Mouse (Mus musculus): ENCODE results near the gene I0C0044D17Rik. TPM values are rescaled to one million over a fixed set of nuclear protein-coding genes. Genes with fewer than 3 reads are reported as not detected.

Gene I0C0044D17Rik
- polyA plus RNA-seq, 1 experiment from 2014 or later = not detected

- H3K9me3 ChIP-seq (replicated peaks; ENCODE audit: control insufficient read depth, low read length) = no peaks in the 10 kb centered on the region
- DNase-seq (ENCODE audit: low spot score) (no peak), ATAC-seq (replicated peaks; ENCODE audit: insufficient number of reproducible peaks, low FRiP score, low TSS enrichment, low read depth) (peak; percentile 60; the same call in 1 of the 2 replicates)
- H3K36me3 ChIP-seq (replicated peaks; ENCODE audit: control insufficient read depth, insufficient read depth, low read depth, low read length) = no peaks in the 10 kb centered on the region
- no peaks in the 10 kb centered on the region for H3K27me3 ChIP-seq (ENCODE audit: control insufficient read depth, insufficient read depth, low read length)
- H3K4me3 ChIP-seq (ENCODE audit: low read depth, low read length) = no peak overlapping the region
- WGBS = 57% methylated on average over 6 of the region's 6 CpGs
- H3K27ac ChIP-seq (replicated peaks; ENCODE audit: low read depth, low read length) = no peak overlapping the region
- H3K4me1 ChIP-seq (ENCODE audit: control insufficient read depth, insufficient read depth, low read length) = no peaks in the 10 kb centered on the region; the same call in 1 of the 2 replicates
- no peak overlapping the region for H3K4me2 ChIP-seq (ENCODE audit: low read depth, low read length)
- H3K9ac ChIP-seq (replicated peaks; ENCODE audit: low read length) = no peak overlapping the region
These were observed 16.9 kb upstream of the I0C0044D17Rik start for GRCm38 (mm10) chr4:98840526-98840925.

DNA sequence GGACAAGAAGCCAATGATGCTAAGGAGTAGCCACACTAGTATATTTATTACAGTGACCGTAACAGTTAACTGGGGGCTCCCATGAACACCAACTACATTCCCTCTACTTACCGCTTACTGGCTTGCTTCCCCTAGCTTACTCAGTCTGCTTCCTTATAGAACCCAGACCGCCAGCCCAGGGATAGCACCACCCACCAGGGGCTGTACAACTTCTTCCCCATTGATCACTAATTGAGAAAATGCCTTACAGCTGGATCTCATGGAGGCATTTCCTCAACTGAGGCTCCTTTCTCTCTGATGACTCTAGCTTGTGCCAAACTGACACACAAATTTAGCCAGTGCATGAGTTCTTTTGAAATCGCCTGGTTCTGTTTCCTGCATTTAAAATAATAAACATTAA is 15.3 kb upstream of the I0C0044D17Rik start:
- Histone ChIP-seq H3K4me1 (ENCODE audit: control insufficient read depth, insufficient read depth, low read length) (no peaks in the 10 kb centered on the region), H3K4me2 (ENCODE audit: low read depth, low read length) (no peak overlapping the region), H3K9ac (replicated peaks; ENCODE audit: low read length) (no peak overlapping the region), H3K4me3 (ENCODE audit: low read depth, low read length) (no peak overlapping the region), H3K27ac (replicated peaks; ENCODE audit: low read depth, low read length) (no peak overlapping the region), H3K36me3 (replicated peaks; ENCODE audit: control insufficient read depth, insufficient read depth, low read depth, low read length) (no peaks in the 10 kb centered on the region), H3K9me3 (replicated peaks; ENCODE audit: control insufficient read depth, low read length) (no peaks in the 10 kb centered on the region), H3K27me3 (ENCODE audit: control insufficient read depth, insufficient read depth, low read length) (no peaks in the 10 kb centered on the region)
- no peak for ATAC-seq (replicated peaks; ENCODE audit: insufficient number of reproducible peaks, low FRiP score, low TSS enrichment, low read depth)
- peak; percentile 64 for DNase-seq (ENCODE audit: low spot score)
- 39% methylated on average over 4 of the region's 4 CpGs for WGBS

GRCm38 (mm10) chr4:98837715-98838505 is 14.3 kb upstream of the I0C0044D17Rik start:
- no peaks in the 10 kb centered on the region for H3K36me3 ChIP-seq (replicated peaks; ENCODE audit: control insufficient read depth, insufficient read depth, low read depth, low read length)
- H3K9ac ChIP-seq (replicated peaks; ENCODE audit: low read length) = no peak overlapping the region
- H3K4me1 ChIP-seq (ENCODE audit: control insufficient read depth, insufficient read depth, low read length) = no peaks in the 10 kb centered on the region
- no peak; the same call in 1 of the 2 replicates for ATAC-seq (replicated peaks; ENCODE audit: insufficient number of reproducible peaks, low FRiP score, low TSS enrichment, low read depth)
- no peaks in the 10 kb centered on the region for H3K9me3 ChIP-seq (replicated peaks; ENCODE audit: control insufficient read depth, low read length)
- 94% methylated on average over 16 of the region's 16 CpGs for whole genome bisulfite sequencing
- no peak for DNase-seq (ENCODE audit: low spot score)
- H3K4me2 ChIP-seq (ENCODE audit: low read depth, low read length) = no peak overlapping the region
- no peak overlapping the region for H3K4me3 ChIP-seq (ENCODE audit: low read depth, low read length)
- no peaks in the 10 kb centered on the region for H3K27me3 ChIP-seq (ENCODE audit: control insufficient read depth, insufficient read depth, low read length)
- H3K27ac ChIP-seq (replicated peaks; ENCODE audit: low read depth, low read length) = no peak overlapping the region

GRCm38 (mm10) chr4:98836519-98836918 is 12.9 kb upstream of the I0C0044D17Rik start:
- Histone ChIP-seq H3K27me3 (ENCODE audit: control insufficient read depth, insufficient read depth, low read length) (no peaks in the 10 kb centered on the region), H3K36me3 (replicated peaks; ENCODE audit: control insufficient read depth, insufficient read depth, low read depth, low read length) (no peaks in the 10 kb centered on the region), H3K27ac (replicated peaks; ENCODE audit: low read depth, low read length) (no peak overlapping the region), H3K4me2 (ENCODE audit: low read depth, low read length) (no peak overlapping the region), H3K4me3 (ENCODE audit: low read depth, low read length) (no peak overlapping the region), H3K4me1 (ENCODE audit: control insufficient read depth, insufficient read depth, low read length) (no peaks in the 10 kb centered on the region), H3K9ac (replicated peaks; ENCODE audit: low read length) (no peak overlapping the region), H3K9me3 (replicated peaks; ENCODE audit: control insufficient read depth, low read length) (no peaks in the 10 kb centered on the region)
- 50% methylated on average over 5 of the region's 5 CpGs for WGBS
- no peak for ATAC-seq (replicated peaks; ENCODE audit: insufficient number of reproducible peaks, low FRiP score, low TSS enrichment, low read depth)
- no peak for DNase-seq (ENCODE audit: low spot score)

- Histone ChIP-seq H3K4me2 (ENCODE audit: low read depth, low read length) (no peak overlapping the region), H3K9me3 (replicated peaks; ENCODE audit: control insufficient read depth, low read length) (no peaks in the 10 kb centered on the region), H3K9ac (replicated peaks; ENCODE audit: low read length) (no peak overlapping the region), H3K4me3 (ENCODE audit: low read depth, low read length) (no peak overlapping the region), H3K4me1 (ENCODE audit: control insufficient read depth, insufficient read depth, low read length) (no peaks in the 10 kb centered on the region), H3K27ac (replicated peaks; ENCODE audit: low read depth, low read length) (no peak overlapping the region), H3K27me3 (ENCODE audit: control insufficient read depth, insufficient read depth, low read length) (no peaks in the 10 kb centered on the region), H3K36me3 (replicated peaks; ENCODE audit: control insufficient read depth, insufficient read depth, low read depth, low read length) (no peaks in the 10 kb centered on the region)
- WGBS = 66% methylated on average over 4 of the region's 4 CpGs
- ATAC-seq (replicated peaks; ENCODE audit: insufficient number of reproducible peaks, low FRiP score, low TSS enrichment, low read depth) = no peak
- no peak for DNase-seq (ENCODE audit: low spot score)
These were observed 11.1 kb upstream of the I0C0044D17Rik start for GRCm38 (mm10) chr4:98834782-98835181.

GRCm38 (mm10) chr4:98831726-98832125 is 8.1 kb upstream of the I0C0044D17Rik start:
- H3K9me3 ChIP-seq (replicated peaks; ENCODE audit: control insufficient read depth, low read length) = no peaks in the 10 kb centered on the region
- no peaks in the 10 kb centered on the region for H3K36me3 ChIP-seq (replicated peaks; ENCODE audit: control insufficient read depth, insufficient read depth, low read depth, low read length)
- no peaks in the 10 kb centered on the region; the same call in 1 of the 2 replicates for H3K4me1 ChIP-seq (ENCODE audit: control insufficient read depth, insufficient read depth, low read length)
- WGBS = 45% methylated on average over 1 of the region's 1 CpGs
- H3K4me2 ChIP-seq (ENCODE audit: low read depth, low read length) = no peak overlapping the region
- no peak for ATAC-seq (replicated peaks; ENCODE audit: insufficient number of reproducible peaks, low FRiP score, low TSS enrichment, low read depth)
- H3K9ac ChIP-seq (replicated peaks; ENCODE audit: low read length) = no peak overlapping the region
- H3K27ac ChIP-seq (replicated peaks; ENCODE audit: low read depth, low read length) = no peak overlapping the region
- no peak for DNase-seq (ENCODE audit: low spot score)
- H3K4me3 ChIP-seq (ENCODE audit: low read depth, low read length) = no peak overlapping the region
- no peaks in the 10 kb centered on the region for H3K27me3 ChIP-seq (ENCODE audit: control insufficient read depth, insufficient read depth, low read length)

- WGBS = 21% methylated on average over 3 of the region's 3 CpGs
- Histone ChIP-seq H3K4me1 (ENCODE audit: control insufficient read depth, insufficient read depth, low read length) (no peaks in the 10 kb centered on the region; the same call in 1 of the 2 replicates), H3K4me2 (ENCODE audit: low read depth, low read length) (no peak overlapping the region), H3K36me3 (replicated peaks; ENCODE audit: control insufficient read depth, insufficient read depth, low read depth, low read length) (no peaks in the 10 kb centered on the region), H3K27me3 (ENCODE audit: control insufficient read depth, insufficient read depth, low read length) (no peaks in the 10 kb centered on the region), H3K9ac (replicated peaks; ENCODE audit: low read length) (no peak overlapping the region), H3K27ac (replicated peaks; ENCODE audit: low read depth, low read length) (no peak overlapping the region), H3K9me3 (replicated peaks; ENCODE audit: control insufficient read depth, low read length) (no peaks in the 10 kb centered on the region), H3K4me3 (ENCODE audit: low read depth, low read length) (no peak overlapping the region)
- ATAC-seq (replicated peaks; ENCODE audit: insufficient number of reproducible peaks, low FRiP score, low TSS enrichment, low read depth) (no peak), DNase-seq (ENCODE audit: low spot score) (peak; percentile 74)
These were observed 3.1 kb upstream of the I0C0044D17Rik start for GRCm38 (mm10) chr4:98826701-98827100.

- no peak for ATAC-seq (replicated peaks; ENCODE audit: insufficient number of reproducible peaks, low FRiP score, low TSS enrichment, low read depth)
- Histone ChIP-seq H3K4me1 (ENCODE audit: control insufficient read depth, insufficient read depth, low read length) (peaks cover 2% of the 10 kb centered on the region; the same call in 1 of the 2 replicates), H3K4me2 (ENCODE audit: low read depth, low read length) (no peak overlapping the region), H3K9ac (replicated peaks; ENCODE audit: low read length) (no peak overlapping the region), H3K27me3 (ENCODE audit: control insufficient read depth, insufficient read depth, low read length) (no peaks in the 10 kb centered on the region), H3K9me3 (replicated peaks; ENCODE audit: control insufficient read depth, low read length) (no peaks in the 10 kb centered on the region), H3K27ac (replicated peaks; ENCODE audit: low read depth, low read length) (no peak overlapping the region), H3K4me3 (ENCODE audit: low read depth, low read length) (no peak overlapping the region), H3K36me3 (replicated peaks; ENCODE audit: control insufficient read depth, insufficient read depth, low read depth, low read length) (no peaks in the 10 kb centered on the region)
- WGBS = 79% methylated on average over 3 of the region's 3 CpGs
- DNase-seq (ENCODE audit: low spot score) = no peak
These were observed 593 bp downstream of the I0C0044D17Rik start for GRCm38 (mm10) chr4:98823047-98823446.

Data from embryonic facial prominence, embryonic 11.5 days (tissue).